Mouse (Mus musculus) T-helper 17 cell (primary cell): Measurements from ENCODE around the gene Zbtb18.

Source experiments
- in situ Hi-C, 2 experiments: fragments of 300-600 bp; cut with MboI, MseI; formaldehyde crosslinking; loops; 1 replicate in 1 of 2; 2 replicates in 1 of 2; pipeline ENCODE4 v1.15.1; 2025; ENCODE audit warnings: high pct_unique_total_duplicates in 2 of 2

The Zbtb18 gene

GRCm38 (mm10) chr1:177475542-177476197 lies 33.5 kb downstream of the Zbtb18 start:
- in situ Hi-C loops = no loop called here

DNA sequence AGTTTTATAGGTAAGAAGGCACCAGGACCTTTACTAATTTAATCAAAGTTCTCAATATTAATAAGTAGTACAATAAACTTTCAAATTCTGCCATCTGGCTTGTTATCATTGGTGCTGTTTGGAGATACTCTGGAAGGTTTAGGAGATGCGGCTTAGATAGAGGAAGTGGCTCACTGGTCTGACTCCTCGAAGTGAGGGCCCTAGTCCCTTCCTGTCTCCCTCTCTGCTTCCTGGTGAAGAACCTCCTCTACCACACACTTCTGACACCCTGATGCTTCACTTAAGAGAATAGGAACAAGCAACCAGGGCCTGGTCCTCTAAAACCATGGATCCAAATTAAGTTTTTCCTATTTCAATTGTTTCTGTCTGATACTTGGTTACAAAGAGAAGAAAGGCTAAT lies 36.4 kb downstream of the Zbtb18 start:
- in situ Hi-C loops = no loop called here

- in situ Hi-C loops = no loop called here
Observed at GRCm38 (mm10) chr1:177479356-177480004, 37.3 kb downstream of the Zbtb18 start.

DNA sequence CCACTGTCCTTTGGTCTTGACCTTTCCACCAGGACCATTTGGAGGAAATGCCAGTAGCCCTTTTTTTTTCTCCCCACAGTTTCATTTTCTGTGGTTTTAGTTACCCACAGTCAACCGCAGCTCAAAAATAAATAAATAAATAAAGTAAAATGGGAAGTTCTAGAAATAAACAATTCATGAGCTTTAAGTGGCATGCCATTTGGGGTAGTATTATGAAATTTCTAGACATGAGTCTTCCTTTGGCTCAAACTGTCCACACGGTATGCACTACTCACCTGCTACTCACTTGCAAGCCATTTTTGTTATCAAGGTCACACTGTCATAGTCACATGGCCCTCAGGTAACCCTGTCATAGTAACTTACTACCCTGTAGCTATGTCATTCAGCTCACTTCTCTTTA lies 41.5 kb downstream of the Zbtb18 start:
- in situ Hi-C loops = no loop called here

DNA sequence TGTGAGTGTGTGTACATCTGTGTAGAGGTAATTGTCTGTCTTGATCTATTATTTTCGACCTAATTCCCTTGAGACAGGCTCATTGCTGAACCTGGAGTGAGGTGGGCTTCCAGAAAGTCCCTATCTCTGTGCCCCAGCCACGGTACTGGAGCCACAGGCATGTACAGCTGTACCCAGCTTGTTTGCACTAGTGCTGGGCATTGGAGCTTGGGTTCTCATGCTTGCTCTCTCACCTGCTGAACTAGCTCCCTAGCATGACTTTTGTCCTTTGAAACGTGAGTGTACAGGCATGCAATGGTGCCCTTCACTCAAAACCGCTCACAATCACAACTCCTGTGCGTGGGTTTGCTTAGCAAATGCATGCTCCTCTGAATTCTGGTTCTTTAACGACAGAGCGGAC lies 42.1 kb downstream of the Zbtb18 start:
- in situ Hi-C loops = no loop called here

DNA sequence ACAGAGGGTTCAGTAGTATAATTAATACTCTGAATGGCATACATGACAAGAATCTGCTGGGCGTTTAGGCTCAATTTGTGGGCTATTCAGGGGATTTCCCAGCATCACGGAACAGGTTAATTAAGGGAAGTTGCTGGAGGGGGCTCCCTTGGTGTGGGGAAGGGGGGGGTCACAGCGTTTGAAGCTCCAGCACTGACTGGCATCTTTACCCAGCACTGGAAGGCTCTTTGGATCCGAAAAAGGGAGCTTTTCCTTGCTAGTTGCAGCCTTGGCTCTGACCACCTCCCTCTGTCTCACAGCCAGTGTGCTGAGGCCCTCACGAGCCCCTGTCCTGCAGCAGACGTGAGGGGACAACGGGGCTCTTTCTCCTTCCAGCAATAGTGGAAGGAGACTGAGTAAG lies 42.5 kb downstream of the Zbtb18 start:
- in situ Hi-C loops = no loop called here

DNA sequence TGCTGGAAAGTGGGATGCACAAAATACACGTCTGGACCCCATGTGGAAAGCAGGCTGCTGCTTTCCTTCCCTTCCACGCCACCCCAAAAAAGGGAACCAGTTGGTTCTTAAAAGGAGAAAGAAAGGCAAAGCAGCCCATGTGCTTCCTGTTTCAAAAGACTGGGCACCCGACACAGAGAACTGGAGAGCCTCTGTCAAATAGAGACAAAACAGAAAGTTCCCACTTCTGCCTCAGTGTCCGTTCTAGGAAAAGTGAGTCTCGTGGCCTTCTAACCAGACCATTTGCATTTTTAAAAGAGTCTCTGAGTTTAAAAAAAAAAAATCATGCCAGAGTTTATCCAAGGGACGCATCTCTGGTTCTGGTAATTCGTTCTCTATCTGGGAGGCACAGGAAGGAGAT lies 47.7 kb downstream of the Zbtb18 start:
- in situ Hi-C loops = loop anchor here in 1 of 2 experiments (10.0 kb wide), 1 partner anchor 475 kb away; no protein-coding TSS in a partner anchor

- in situ Hi-C loops = loop anchor here in 1 of 2 experiments (10.0 kb wide), 1 partner anchor 476 kb away; no protein-coding TSS in a partner anchor
Observed at GRCm38 (mm10) chr1:177490808-177491207, 48.7 kb downstream of the Zbtb18 start.

DNA sequence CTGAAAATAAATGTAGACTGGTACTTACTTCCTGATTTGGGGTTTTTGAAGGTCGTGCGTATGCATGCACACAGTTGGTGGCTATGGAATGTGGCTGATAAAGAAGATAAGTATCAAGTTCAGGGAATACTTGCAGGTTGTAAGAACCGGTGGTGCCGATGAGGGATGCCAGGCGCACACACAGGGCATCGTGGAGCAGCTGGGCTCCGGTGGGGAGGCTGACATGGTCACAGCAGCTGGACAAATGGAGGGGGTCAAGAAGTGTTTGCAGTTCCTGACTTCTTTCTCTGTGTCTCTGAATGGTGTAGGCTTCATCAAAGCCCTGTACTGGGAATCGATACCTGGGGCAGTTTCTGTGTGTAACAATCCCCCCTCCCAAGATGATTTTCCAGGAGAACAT lies 49.1 kb downstream of the Zbtb18 start:
- in situ Hi-C loops = loop anchor here in 1 of 2 experiments (10.0 kb wide), 1 partner anchor 476 kb away; no protein-coding TSS in a partner anchor

GRCm38 (mm10) chr1:177494306-177494705 lies 52.2 kb downstream of the Zbtb18 start:
- in situ Hi-C loops = loop anchor here in 1 of 2 experiments (10.0 kb wide), 1 partner anchor 480 kb away; no protein-coding TSS in a partner anchor

- in situ Hi-C loops = loop anchor here in 1 of 2 experiments (10.0 kb wide), 1 partner anchor 480 kb away; no protein-coding TSS in a partner anchor
Observed at GRCm38 (mm10) chr1:177494913-177495542, 52.9 kb downstream of the Zbtb18 start.
